Mouse (Mus musculus): ENCODE measurements around the gene Lims1. TPM values are rescaled to one million over a fixed set of nuclear protein-coding genes. Genes with fewer than 3 reads are reported as not detected.

Gene Lims1
- total and polyA plus RNA-seq, 2 experiments from 2014 or later, result 177 to 232 TPM

DNA sequence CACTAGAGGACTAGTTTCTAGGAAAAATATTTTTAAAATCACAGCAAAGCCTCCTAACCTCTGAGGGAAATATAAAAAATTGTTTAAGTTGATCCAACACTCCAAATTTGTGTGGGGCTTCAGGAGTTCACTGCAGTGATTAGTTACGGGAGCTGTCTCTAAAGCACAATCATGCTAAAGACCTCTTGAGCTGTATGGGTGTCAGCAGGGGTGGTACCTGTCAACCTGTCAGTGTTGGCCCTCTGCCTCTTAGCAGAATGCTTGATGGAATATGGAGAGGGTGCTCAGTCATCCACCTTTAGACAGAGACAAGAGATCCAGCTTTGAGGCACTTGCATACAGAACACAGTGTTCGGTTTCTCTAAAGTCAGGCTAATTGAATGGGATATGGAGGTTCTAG lies 60.5 kb downstream of the Lims1 start:
- 36% methylated on average over 2 of the region's 2 CpGs for WGBS
- Histone ChIP-seq H3K27ac (ENCODE audit: low read depth) (peak overlapping the region; percentile 92), H3K36me3 (replicated peaks; ENCODE audit: control insufficient read depth, insufficient read depth, low read length) (no peaks in the 10 kb centered on the region), H3K4me2 (ENCODE audit: low read depth, low read length) (no peak overlapping the region), H3K27me3 (ENCODE audit: control insufficient read depth, insufficient read depth, low read length) (no peaks in the 10 kb centered on the region), H3K9ac (replicated peaks; ENCODE audit: low read depth, low read length) (no peak overlapping the region; the same call in 1 of the 2 replicates), H3K9me3 (replicated peaks; ENCODE audit: control insufficient read depth, low read length) (no peaks in the 10 kb centered on the region), H3K4me3 (ENCODE audit: low read depth, low read length) (no peak overlapping the region), H3K4me1 (ENCODE audit: control insufficient read depth, insufficient read depth) (peaks cover 31% of the 10 kb centered on the region)
- ATAC-seq (ENCODE audit: insufficient read depth, low read depth) (peak; percentile 44), DNase-seq (ENCODE audit: low spot score) (no peak)
- no peak for TF ChIP-seq EP300 (IDR thresholded peaks at IDR 0.05; ENCODE audit: low read depth)
- TF ChIP-seq CTCF (IDR thresholded peaks at IDR 0.05; ENCODE audit: low read depth), result no peak

DNA sequence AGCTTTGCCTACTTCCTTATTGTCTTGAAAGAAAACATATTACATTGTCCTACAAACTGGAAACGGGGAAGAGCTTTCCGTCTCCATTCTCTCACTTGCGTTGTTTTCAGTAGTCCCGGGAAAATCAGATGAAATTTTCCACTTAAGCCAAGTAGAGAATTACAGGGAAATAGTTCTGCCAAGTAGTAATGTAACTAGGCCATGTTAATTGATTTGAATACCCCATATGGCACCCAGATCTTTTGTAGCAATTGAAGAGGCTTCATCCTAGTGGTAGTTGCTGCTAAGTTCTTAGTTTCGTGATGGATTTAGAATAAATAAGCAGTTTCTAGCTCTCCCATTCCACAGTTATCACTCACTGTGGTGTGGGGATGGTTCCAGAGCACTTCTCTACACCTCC lies 62.4 kb downstream of the Lims1 start:
- ATAC-seq (ENCODE audit: insufficient read depth, low read depth) (no peak), DNase-seq (ENCODE audit: low spot score) (no peak)
- H3K27ac ChIP-seq (ENCODE audit: low read depth), result no peak overlapping the region
- H3K27me3 ChIP-seq (ENCODE audit: control insufficient read depth, insufficient read depth, low read length), result no peaks in the 10 kb centered on the region
- no peak overlapping the region for H3K4me3 ChIP-seq (ENCODE audit: low read depth, low read length)
- no peak overlapping the region for H3K4me2 ChIP-seq (ENCODE audit: low read depth, low read length)
- TF ChIP-seq EP300 (IDR thresholded peaks at IDR 0.05; ENCODE audit: low read depth), result no peak
- TF ChIP-seq CTCF (IDR thresholded peaks at IDR 0.05; ENCODE audit: low read depth), result no peak
- no peaks in the 10 kb centered on the region for H3K36me3 ChIP-seq (replicated peaks; ENCODE audit: control insufficient read depth, insufficient read depth, low read length)
- no peaks in the 10 kb centered on the region for H3K9me3 ChIP-seq (replicated peaks; ENCODE audit: control insufficient read depth, low read length)
- H3K9ac ChIP-seq (replicated peaks; ENCODE audit: low read depth, low read length), result no peak overlapping the region
- H3K4me1 ChIP-seq (ENCODE audit: control insufficient read depth, insufficient read depth), result peaks cover 34% of the 10 kb centered on the region
- WGBS, result 71% methylated on average over 5 of the region's 5 CpGs

- no peaks in the 10 kb centered on the region for H3K36me3 ChIP-seq (replicated peaks; ENCODE audit: control insufficient read depth, insufficient read depth, low read length)
- no peaks in the 10 kb centered on the region for H3K27me3 ChIP-seq (ENCODE audit: control insufficient read depth, insufficient read depth, low read length)
- DNase-seq (ENCODE audit: low spot score) (no peak), ATAC-seq (ENCODE audit: insufficient read depth, low read depth) (no peak)
- H3K9me3 ChIP-seq (replicated peaks; ENCODE audit: control insufficient read depth, low read length), result no peaks in the 10 kb centered on the region
- H3K9ac ChIP-seq (replicated peaks; ENCODE audit: low read depth, low read length), result no peak overlapping the region
- WGBS, result 93% methylated on average over 3 of the region's 3 CpGs
- H3K4me1 ChIP-seq (ENCODE audit: control insufficient read depth, insufficient read depth), result peaks cover 38% of the 10 kb centered on the region
- TF ChIP-seq CTCF (IDR thresholded peaks at IDR 0.05; ENCODE audit: low read depth) (no peak), EP300 (IDR thresholded peaks at IDR 0.05; ENCODE audit: low read depth) (no peak)
- no peak overlapping the region for H3K27ac ChIP-seq (ENCODE audit: low read depth)
- no peak overlapping the region for H3K4me2 ChIP-seq (ENCODE audit: low read depth, low read length)
- H3K4me3 ChIP-seq (ENCODE audit: low read depth, low read length), result no peak overlapping the region
These were observed 63.7 kb downstream of the Lims1 start for GRCm38 (mm10) chr10:58386997-58387396.

- Histone ChIP-seq H3K4me2 (ENCODE audit: low read depth, low read length) (no peak overlapping the region), H3K27me3 (ENCODE audit: control insufficient read depth, insufficient read depth, low read length) (no peaks in the 10 kb centered on the region), H3K9ac (replicated peaks; ENCODE audit: low read depth, low read length) (no peak overlapping the region), H3K4me3 (ENCODE audit: low read depth, low read length) (no peak overlapping the region), H3K9me3 (replicated peaks; ENCODE audit: control insufficient read depth, low read length) (no peaks in the 10 kb centered on the region), H3K27ac (ENCODE audit: low read depth) (no peak overlapping the region), H3K4me1 (ENCODE audit: control insufficient read depth, insufficient read depth) (peaks cover 41% of the 10 kb centered on the region), H3K36me3 (replicated peaks; ENCODE audit: control insufficient read depth, insufficient read depth, low read length) (no peaks in the 10 kb centered on the region)
- DNase-seq (ENCODE audit: low spot score) (no peak), ATAC-seq (ENCODE audit: insufficient read depth, low read depth) (no peak)
- no peak for TF ChIP-seq CTCF (IDR thresholded peaks at IDR 0.05; ENCODE audit: low read depth)
- TF ChIP-seq EP300 (IDR thresholded peaks at IDR 0.05; ENCODE audit: low read depth), result no peak
- WGBS, result 82% methylated on average over 3 of the region's 3 CpGs
These were observed 65.4 kb downstream of the Lims1 start for GRCm38 (mm10) chr10:58388648-58389047.

- WGBS, result 48% methylated on average over 3 of the region's 3 CpGs
- no peak overlapping the region for H3K4me2 ChIP-seq (ENCODE audit: low read depth, low read length)
- TF ChIP-seq EP300 (IDR thresholded peaks at IDR 0.05; ENCODE audit: low read depth) (no peak), CTCF (IDR thresholded peaks at IDR 0.05; ENCODE audit: low read depth) (no peak)
- ATAC-seq (ENCODE audit: insufficient read depth, low read depth) (no peak), DNase-seq (ENCODE audit: low spot score) (no peak)
- no peaks in the 10 kb centered on the region for H3K36me3 ChIP-seq (replicated peaks; ENCODE audit: control insufficient read depth, insufficient read depth, low read length)
- H3K4me1 ChIP-seq (ENCODE audit: control insufficient read depth, insufficient read depth), result peaks cover 39% of the 10 kb centered on the region
- no peak overlapping the region for H3K27ac ChIP-seq (ENCODE audit: low read depth)
- H3K9me3 ChIP-seq (replicated peaks; ENCODE audit: control insufficient read depth, low read length), result no peaks in the 10 kb centered on the region
- no peak overlapping the region for H3K4me3 ChIP-seq (ENCODE audit: low read depth, low read length)
- no peak overlapping the region for H3K9ac ChIP-seq (replicated peaks; ENCODE audit: low read depth, low read length)
- H3K27me3 ChIP-seq (ENCODE audit: control insufficient read depth, insufficient read depth, low read length), result no peaks in the 10 kb centered on the region
These were observed 65.9 kb downstream of the Lims1 start for GRCm38 (mm10) chr10:58389151-58389550.

DNA sequence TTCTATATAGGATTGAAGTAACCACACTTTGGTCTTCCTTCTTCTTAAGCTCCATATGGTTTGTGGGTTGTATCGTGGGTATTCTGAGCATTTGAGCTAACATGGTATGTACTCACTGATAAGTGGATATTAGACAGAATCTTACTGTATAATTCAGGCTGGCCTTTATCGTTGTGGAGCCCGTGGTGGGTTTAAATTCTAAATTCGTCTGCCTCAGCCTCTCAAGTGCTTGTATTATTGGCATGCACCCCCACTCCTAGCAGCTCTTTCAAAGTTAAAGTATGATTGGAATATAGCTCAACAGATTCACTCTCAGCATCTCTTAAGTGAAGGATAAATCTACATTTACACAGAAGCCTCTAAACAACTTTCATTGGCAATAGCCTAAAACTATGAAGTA lies 69.2 kb downstream of the Lims1 start:
- no peaks in the 10 kb centered on the region for H3K9me3 ChIP-seq (replicated peaks; ENCODE audit: control insufficient read depth, low read length)
- peaks cover 30% of the 10 kb centered on the region for H3K4me1 ChIP-seq (ENCODE audit: control insufficient read depth, insufficient read depth)
- peak overlapping the region; percentile 72 for H3K4me2 ChIP-seq (ENCODE audit: low read depth, low read length)
- TF ChIP-seq EP300 (IDR thresholded peaks at IDR 0.05; ENCODE audit: low read depth) (no peak), CTCF (IDR thresholded peaks at IDR 0.05; ENCODE audit: low read depth) (no peak)
- peak overlapping the region; percentile 99 for H3K27ac ChIP-seq (ENCODE audit: low read depth)
- DNase-seq (ENCODE audit: low spot score) (peak; percentile 64), ATAC-seq (ENCODE audit: insufficient read depth, low read depth) (no peak)
- H3K9ac ChIP-seq (replicated peaks; ENCODE audit: low read depth, low read length), result no peak overlapping the region
- no peaks in the 10 kb centered on the region for H3K27me3 ChIP-seq (ENCODE audit: control insufficient read depth, insufficient read depth, low read length)
- H3K4me3 ChIP-seq (ENCODE audit: low read depth, low read length), result no peak overlapping the region
- 8% methylated on average over 4 of the region's 4 CpGs for WGBS
- no peaks in the 10 kb centered on the region for H3K36me3 ChIP-seq (replicated peaks; ENCODE audit: control insufficient read depth, insufficient read depth, low read length)

All from heart, postnatal 0 days (tissue).